Mouse (Mus musculus): ENCODE data around the gene Gltp.
A peak's percentile ranks its signal among the peaks of the same experiment; 100 is the strongest.

DNA sequence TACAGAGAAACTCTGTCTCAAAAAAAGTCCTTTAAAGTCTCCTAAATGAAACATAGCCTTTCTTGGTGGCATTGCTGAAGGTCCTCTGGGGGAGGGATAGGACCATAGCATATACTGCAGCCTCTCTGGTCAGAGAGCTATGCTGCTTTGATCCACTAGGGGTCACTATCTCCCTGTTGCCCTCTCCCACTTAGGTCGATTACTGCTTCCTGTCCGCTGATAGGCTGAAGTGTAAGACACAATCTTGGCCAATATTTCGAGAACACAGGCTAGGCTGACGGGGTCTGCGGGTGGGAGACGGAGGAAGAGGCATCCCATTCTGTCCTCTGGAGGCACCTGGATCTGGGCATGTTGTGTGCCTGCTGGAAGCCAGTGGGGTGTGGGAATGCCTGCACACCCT lies 70.5 kb downstream of the Gltp start:
- TF ChIP-seq CTCF (IDR thresholded peaks at IDR 0.05; ENCODE audit: low read depth) (peak; percentile 86), EP300 (IDR thresholded peaks at IDR 0.05; ENCODE audit: low read depth) (no peak)

Measured in liver, embryonic 14.5 days (tissue).